Mouse (Mus musculus) hindbrain, embryonic 10.5 days (tissue): ENCODE measurements at regions not wholly inside any gene's neighbourhood (a gene's known extent, or its start where the extent isn't known, plus 50 kb on each side); places are given as distances from the start of the nearest gene placed in this dataset.
A peak's percentile ranks its signal among the peaks of the same experiment; 100 is the strongest.

ENCODE experiments used
- DNase-seq: peaks from one replicate; pipeline ENCODE4 v3.0.0-alpha.2; 2017; ENCODE audit warnings: low spot score
- H3K27ac ChIP-seq: fragments of 300-500 bp; sonication (generic); 2 replicates; pipeline ENCODE4 v1.5.1; 2016; ENCODE audit warnings: mild to moderate bottlenecking, moderate library complexity
- H3K27me3 ChIP-seq: fragments of 300-500 bp; sonication (generic); 2 replicates; pipeline ENCODE4 v1.6.1; 2016; ENCODE audit warnings: mild to moderate bottlenecking; ENCODE audit not compliant: poor library complexity, insufficient read depth, severe bottlenecking
- H3K36me3 ChIP-seq: fragments of 300-500 bp; sonication (generic); 2 replicates; pipeline ENCODE4 v1.6.1; 2016; ENCODE audit warnings: mild to moderate bottlenecking, moderate library complexity
- H3K4me1 ChIP-seq: fragments of 300-500 bp; sonication (generic); replicated peaks from 2 replicates; pipeline ENCODE4 v1.6.1; 2016; ENCODE audit warnings: mild to moderate bottlenecking
- H3K4me3 ChIP-seq: fragments of 300-500 bp; sonication (generic); 2 replicates; pipeline ENCODE4 v1.5.1; 2016; ENCODE audit warnings: mild to moderate bottlenecking, moderate library complexity
- H3K9me3 ChIP-seq: fragments of 300-500 bp; sonication (generic); 2 replicates; pipeline ENCODE4 v1.6.1; 2016; ENCODE audit warnings: mild to moderate bottlenecking, moderate library complexity
- WGBS: fragments of 180-500 bp; shearing (Covaris S2); methylation state at CpG from one replicate; pipeline ENCODE4 v1.1.7; 2016; 5-methylcytosine and 5-hydroxymethylcytosine counted together

DNA sequence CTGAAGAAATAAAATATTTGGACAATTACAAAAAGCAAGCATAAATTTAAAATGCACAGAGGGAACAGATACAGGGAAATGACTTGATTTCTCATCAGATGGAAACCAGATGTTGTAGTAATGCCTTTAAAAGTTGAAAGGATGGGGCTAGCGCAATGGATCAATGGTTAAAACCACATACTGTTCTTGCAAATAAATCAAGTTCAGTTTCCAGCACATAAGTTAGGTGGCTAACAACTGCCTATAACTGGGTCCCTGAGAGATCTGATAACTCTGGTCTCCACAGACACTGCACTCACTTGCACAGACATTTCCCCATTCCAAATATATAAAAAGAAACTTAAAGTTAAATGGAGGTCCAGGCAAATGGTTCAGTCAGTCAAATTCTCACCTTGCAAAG lies 699.7 kb downstream of the Tmem114 start:
- WGBS, result 89% methylated on average over 1 of the region's 1 CpGs
- H3K4me1 ChIP-seq, result no peaks in the 10 kb centered on the region
- DNase-seq, result no peak
- no peaks in the 10 kb centered on the region for H3K9me3 ChIP-seq
- no peaks in the 10 kb centered on the region for H3K27me3 ChIP-seq
- no peak overlapping the region for H3K4me3 ChIP-seq
- no peak overlapping the region for H3K27ac ChIP-seq
- H3K36me3 ChIP-seq, result no peaks in the 10 kb centered on the region

DNA sequence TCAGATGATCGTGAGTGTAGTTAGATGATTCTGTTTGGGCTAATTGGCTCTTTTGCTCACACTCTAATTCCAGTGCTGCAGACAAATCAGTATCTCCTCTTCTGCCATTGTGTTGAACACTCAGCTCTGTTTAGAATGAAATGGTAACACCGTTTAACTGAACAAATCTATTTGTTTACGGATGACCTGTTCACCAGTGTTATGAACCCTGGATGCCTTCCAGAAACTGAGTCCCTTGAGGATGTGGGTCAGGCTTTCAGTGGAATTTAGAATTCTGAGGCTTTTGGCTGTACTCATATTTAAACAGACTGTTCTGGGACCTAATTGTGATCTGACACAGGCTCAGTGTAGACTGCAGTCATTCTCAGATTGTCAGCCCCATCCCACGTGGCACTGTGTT lies 723.5 kb downstream of the Tmem114 start:
- Histone ChIP-seq H3K4me3 (no peak overlapping the region), H3K36me3 (no peaks in the 10 kb centered on the region), H3K27ac (no peak overlapping the region), H3K27me3 (no peaks in the 10 kb centered on the region), H3K4me1 (no peaks in the 10 kb centered on the region), H3K9me3 (no peaks in the 10 kb centered on the region)
- WGBS, result 70% methylated on average over 4 of the region's 4 CpGs
- no peak for DNase-seq

DNA sequence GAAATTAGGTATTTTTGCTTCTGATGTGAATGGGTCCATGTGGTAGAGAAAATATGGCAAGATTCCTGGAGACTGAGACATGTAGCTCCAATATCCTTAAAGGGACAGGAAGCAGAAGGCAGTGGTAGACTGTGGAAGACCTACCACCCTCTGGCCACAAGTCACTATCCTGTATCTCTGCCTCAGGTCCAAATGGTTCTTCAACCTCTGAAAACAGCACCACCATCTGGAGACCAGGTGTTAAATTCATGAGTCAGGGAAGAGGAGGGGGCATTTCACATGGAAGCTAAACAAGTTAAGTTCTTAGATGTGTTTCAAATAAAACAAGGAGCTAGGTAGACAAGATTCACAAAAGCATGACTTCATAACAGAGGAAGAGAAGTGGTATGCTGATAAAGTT lies 739.5 kb downstream of the Tmem114 start:
- no peak for DNase-seq
- Histone ChIP-seq H3K27ac (no peak overlapping the region), H3K9me3 (no peaks in the 10 kb centered on the region), H3K36me3 (no peaks in the 10 kb centered on the region), H3K27me3 (no peaks in the 10 kb centered on the region), H3K4me1 (no peaks in the 10 kb centered on the region), H3K4me3 (no peak overlapping the region)

- Histone ChIP-seq H3K27me3 (no peaks in the 10 kb centered on the region), H3K4me1 (peaks cover 3% of the 10 kb centered on the region; the same call in 1 of the 2 replicates), H3K9me3 (peaks cover 7% of the 10 kb centered on the region), H3K4me3 (no peak overlapping the region), H3K36me3 (no peaks in the 10 kb centered on the region), H3K27ac (0 out of 2 replicates have a peak overlapping the region, but pooled peaks have one; percentile 35)
- WGBS, result 30% methylated on average over 2 of the region's 2 CpGs
- no peak for DNase-seq
These were observed 758.8 kb downstream of the Tmem114 start for GRCm38 (mm10) chr16:7666096-7666495.

- H3K4me1 ChIP-seq, result no peaks in the 10 kb centered on the region
- no peaks in the 10 kb centered on the region for H3K27me3 ChIP-seq
- no peak overlapping the region for H3K27ac ChIP-seq
- 78% methylated on average over 9 of the region's 9 CpGs for WGBS
- H3K36me3 ChIP-seq, result no peaks in the 10 kb centered on the region
- H3K4me3 ChIP-seq, result no peak overlapping the region
- H3K9me3 ChIP-seq, result no peaks in the 10 kb centered on the region
- DNase-seq, result no peak
These were observed 766.8 kb downstream of the Tmem114 start for GRCm38 (mm10) chr16:7658133-7658532.

- 92% methylated on average over 6 of the region's 6 CpGs for WGBS
- Histone ChIP-seq H3K4me1 (0 out of 2 replicates have a peak, but pooled peaks cover 16% of the 10 kb centered on the region), H3K27ac (no peak overlapping the region), H3K4me3 (no peak overlapping the region), H3K27me3 (no peaks in the 10 kb centered on the region), H3K9me3 (no peaks in the 10 kb centered on the region), H3K36me3 (no peaks in the 10 kb centered on the region)
- DNase-seq, result no peak
These were observed 770.5 kb downstream of the Tmem114 start for GRCm38 (mm10) chr16:7654451-7654850.

- 55% methylated on average over 1 of the region's 1 CpGs for WGBS
- no peaks in the 10 kb centered on the region for H3K9me3 ChIP-seq
- H3K36me3 ChIP-seq, result no peaks in the 10 kb centered on the region
These were observed 775.2 kb downstream of the Tmem114 start for GRCm38 (mm10) chr16:7649771-7650170.

DNA sequence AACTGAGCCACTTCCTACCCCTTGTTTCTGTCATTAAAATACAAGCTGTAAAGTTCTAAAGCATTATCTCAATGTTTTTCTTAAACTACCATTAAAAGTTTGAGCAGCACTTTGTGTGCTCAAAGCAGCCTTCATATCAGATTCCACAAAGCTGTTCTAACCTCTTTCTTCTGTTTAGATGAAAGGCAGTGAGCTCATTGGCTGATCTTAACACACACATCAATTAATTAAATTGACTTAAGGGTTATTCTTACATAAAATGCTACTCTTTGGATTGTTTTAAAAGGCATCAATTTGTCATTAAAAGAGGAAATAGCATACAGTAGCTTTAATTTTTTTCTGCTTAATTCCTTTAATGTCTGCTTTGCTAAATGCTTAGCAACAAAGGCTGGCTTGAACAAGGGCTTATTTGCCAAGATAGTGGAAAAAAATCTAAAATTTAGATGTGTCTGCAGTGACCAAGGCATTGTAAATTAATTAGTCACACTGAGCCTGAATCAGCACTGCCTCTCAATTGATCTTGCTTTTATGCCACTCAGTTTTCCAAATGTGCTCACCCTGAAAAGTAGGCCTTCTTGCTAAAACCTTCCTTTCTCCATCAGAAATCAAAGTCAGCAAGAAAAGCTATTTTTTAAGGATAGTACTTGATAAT lies 777.5 kb downstream of the Tmem114 start:
- no peaks in the 10 kb centered on the region for H3K27me3 ChIP-seq
- no peaks in the 10 kb centered on the region for H3K9me3 ChIP-seq
- H3K36me3 ChIP-seq, result no peaks in the 10 kb centered on the region
- H3K27ac ChIP-seq, result peak overlapping the region; percentile 66
- peaks cover 27% of the 10 kb centered on the region for H3K4me1 ChIP-seq
- no peak for DNase-seq
- H3K4me3 ChIP-seq, result no peak overlapping the region

More at GRCm38 (mm10) chr16:7649771-7650170, 775.2 kb downstream of the Tmem114 start:
- Histone ChIP-seq H3K27ac (peak overlapping the region; percentile 29; the same call in 1 of the 2 replicates), H3K27me3 (no peaks in the 10 kb centered on the region), H3K4me1 (peaks cover 27% of the 10 kb centered on the region), H3K4me3 (no peak overlapping the region)
- DNase-seq, result no peak

DNA sequence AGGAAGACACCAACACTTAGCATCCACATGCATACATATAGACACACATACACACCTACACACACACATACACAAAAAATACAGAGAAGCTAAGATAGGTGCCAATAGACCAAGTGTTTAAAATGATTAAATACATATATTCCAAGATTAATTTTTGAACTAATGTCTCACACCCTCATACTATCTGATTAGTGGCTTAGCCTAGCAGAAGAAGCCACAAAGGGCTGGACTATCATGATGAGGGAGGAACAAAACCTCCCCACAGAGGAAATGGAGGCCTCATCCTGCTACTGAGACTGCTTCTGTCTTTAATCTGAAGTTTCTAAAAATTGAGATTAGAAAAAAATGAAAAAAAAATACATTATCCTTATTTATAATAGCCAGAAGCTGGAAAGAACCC lies 780.6 kb downstream of the Tmem114 start:
- H3K4me3 ChIP-seq, result no peak overlapping the region
- no peak overlapping the region for H3K27ac ChIP-seq
- no peaks in the 10 kb centered on the region for H3K36me3 ChIP-seq
- no peaks in the 10 kb centered on the region for H3K27me3 ChIP-seq
- peaks cover 14% of the 10 kb centered on the region for H3K4me1 ChIP-seq
- DNase-seq, result no peak
- H3K9me3 ChIP-seq, result no peaks in the 10 kb centered on the region

- 64% methylated on average over 15 of the region's 15 CpGs for whole genome bisulfite sequencing
- no peak for DNase-seq
- peak overlapping the region; percentile 80 for H3K27ac ChIP-seq
These were observed 785.8 kb downstream of the Tmem114 start for GRCm38 (mm10) chr16:7638955-7639755.

GRCm38 (mm10) chr16:7637993-7638392 lies 786.9 kb downstream of the Tmem114 start:
- H3K4me3 ChIP-seq, result no peak overlapping the region
- peaks cover 38% of the 10 kb centered on the region for H3K4me1 ChIP-seq
- H3K36me3 ChIP-seq, result no peaks in the 10 kb centered on the region
- H3K27ac ChIP-seq, result peak overlapping the region; percentile 80
- no peak for DNase-seq
- no peaks in the 10 kb centered on the region for H3K27me3 ChIP-seq
- no peaks in the 10 kb centered on the region for H3K9me3 ChIP-seq

More at GRCm38 (mm10) chr16:7638955-7639755, 785.8 kb downstream of the Tmem114 start:
- Histone ChIP-seq H3K9me3 (no peaks in the 10 kb centered on the region), H3K4me1 (peaks cover 38% of the 10 kb centered on the region), H3K27me3 (no peaks in the 10 kb centered on the region), H3K36me3 (no peaks in the 10 kb centered on the region), H3K4me3 (no peak overlapping the region)

- Histone ChIP-seq H3K27me3 (no peaks in the 10 kb centered on the region), H3K27ac (peak overlapping the region; percentile 81), H3K4me1 (peaks cover 46% of the 10 kb centered on the region), H3K36me3 (no peaks in the 10 kb centered on the region), H3K9me3 (no peaks in the 10 kb centered on the region), H3K4me3 (no peak overlapping the region)
- DNase-seq, result no peak
- WGBS, result 55% methylated on average over 5 of the region's 5 CpGs
These were observed 787.7 kb downstream of the Tmem114 start for GRCm38 (mm10) chr16:7637121-7637700.

GRCm38 (mm10) chr16:7636326-7636725 lies 788.6 kb downstream of the Tmem114 start:
- DNase-seq, result no peak
- no peaks in the 10 kb centered on the region for H3K9me3 ChIP-seq

More at GRCm38 (mm10) chr16:7636326-7636725, 788.6 kb downstream of the Tmem114 start:
- peak overlapping the region; percentile 81 for H3K27ac ChIP-seq
- no peaks in the 10 kb centered on the region for H3K27me3 ChIP-seq
- H3K36me3 ChIP-seq, result no peaks in the 10 kb centered on the region
- no peak overlapping the region for H3K4me3 ChIP-seq
- 63% methylated on average over 5 of the region's 5 CpGs for WGBS
- peaks cover 49% of the 10 kb centered on the region for H3K4me1 ChIP-seq
